Mouse (Mus musculus) erythroblast, embryonic 14.5 days (primary cell): Measurements from ENCODE around the gene Asb5.

Source experiments
- GATA1 ChIP-seq: IDR thresholded peaks from 2 replicates; pipeline ENCODE4 v1.6.1; 2012; ENCODE audit warnings: low read length, inconsistent platforms, mixed read lengths
- TAL1 ChIP-seq: IDR thresholded peaks from 3 replicates; pipeline ENCODE4 v1.6.1; 2012; ENCODE audit warnings: low read length, inconsistent platforms, mixed read lengths

DNA sequence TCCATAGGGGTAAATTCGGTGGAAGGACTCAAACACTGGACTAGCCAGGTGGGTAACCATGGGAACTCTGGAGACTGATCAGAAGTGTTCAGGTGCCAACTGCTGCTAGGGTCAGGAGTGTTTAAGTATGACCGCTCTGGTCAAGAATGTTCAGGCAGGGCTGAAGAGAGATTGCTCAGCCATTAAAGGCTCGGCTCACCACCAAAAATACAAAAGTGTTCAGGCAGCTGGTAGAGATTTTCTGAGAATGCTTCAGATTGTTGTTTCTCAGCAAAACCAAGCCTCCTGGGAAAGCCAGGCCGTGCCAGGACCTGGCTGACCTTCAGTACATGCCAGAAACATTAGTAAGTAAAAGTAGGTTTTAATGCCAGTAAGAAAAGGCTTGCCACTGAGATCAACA is 80.9 kb downstream of the Asb5 start:
- no peak for TF ChIP-seq GATA1
- TF ChIP-seq TAL1, result no peak
